Mouse (Mus musculus) MEL (cell line): ENCODE results near the gene Tnfaip3. TPM values are rescaled to one million over a fixed set of nuclear protein-coding genes. Genes with fewer than 3 reads are reported as not detected.

Source experiments
- DNase-seq: peaks from one replicate; pipeline ENCODE4 v3.0.0; 2011; ENCODE audit warnings: low read depth, low spot score
- H3K27ac ChIP-seq: 2 replicates; pipeline ENCODE4 v1.5.1; 2012; ENCODE audit warnings: low read depth, mild to moderate bottlenecking, control low read depth, low read length, moderate library complexity; ENCODE audit not compliant: control insufficient read depth
- H3K27me3 ChIP-seq, 2 experiments: fragments of 150-350 bp in 1 of 2; sonication (generic) in 1 of 2; 2 replicates each; pipeline ENCODE4 v1.6.1; 2012; ENCODE audit warnings: low read length in 2 of 2, mild to moderate bottlenecking in 2 of 2, improper control_type of control experiment in 1 of 2, moderate library complexity in 1 of 2; ENCODE audit not compliant: insufficient read depth in 2 of 2, control insufficient read depth in 1 of 2
- H3K36me3 ChIP-seq, 2 experiments: 2 replicates each; pipeline ENCODE4 v1.6.1; 2012 to 2014; ENCODE audit warnings: low read length in 2 of 2, improper control_type of control experiment in 1 of 2, inconsistent platforms in 1 of 2, mild to moderate bottlenecking in 1 of 2; ENCODE audit not compliant: insufficient read depth in 2 of 2, control insufficient read depth in 1 of 2
- H3K4me1 ChIP-seq, 2 experiments: fragments of 150-350 bp in 1 of 2; sonication (generic) in 1 of 2; 2 replicates each; pipeline ENCODE4 v1.6.1; 2012; ENCODE audit warnings: low read length in 2 of 2, improper control_type of control experiment in 1 of 2, mild to moderate bottlenecking in 1 of 2; ENCODE audit not compliant: insufficient read depth in 2 of 2, control insufficient read depth in 1 of 2
- H3K4me3 ChIP-seq, 2 experiments: fragments of 150-350 bp in 1 of 2; sonication (generic) in 1 of 2; 2 replicates each; pipeline ENCODE4 v1.5.1; 2012; ENCODE audit warnings: low read depth in 2 of 2, low read length in 2 of 2, mild to moderate bottlenecking in 2 of 2, moderate library complexity in 2 of 2, control low read depth in 1 of 2, improper control_type of control experiment in 1 of 2; ENCODE audit not compliant: control insufficient read depth in 1 of 2, insufficient read depth in 1 of 2
- H3K79me2 ChIP-seq: 2 replicates; pipeline ENCODE4 v1.6.1; 2012; ENCODE audit warnings: mild to moderate bottlenecking, low read length, moderate library complexity; ENCODE audit not compliant: control insufficient read depth, poor library complexity, insufficient read depth
- H3K9ac ChIP-seq: 2 replicates; pipeline ENCODE4 v1.6.1; 2012; ENCODE audit warnings: low read depth, mild to moderate bottlenecking, control low read depth, low read length, moderate library complexity; ENCODE audit not compliant: control insufficient read depth, poor library complexity, severe bottlenecking
- H3K9me3 ChIP-seq: fragments of 150-350 bp; sonication (generic); replicated peaks from 2 replicates; pipeline ENCODE4 v1.6.1; 2012; ENCODE audit warnings: mild to moderate bottlenecking, low read length, improper control_type of control experiment, moderate library complexity; ENCODE audit not compliant: insufficient read depth
- BHLHE40 ChIP-seq: IDR thresholded peaks from 2 replicates; pipeline ENCODE4 v1.6.1; 2012; ENCODE audit warnings: low read depth, mild to moderate bottlenecking, inconsistent platforms, low read length, improper control_type of control experiment, borderline replicate concordance
- CHD1 ChIP-seq: IDR thresholded peaks from 2 replicates; pipeline ENCODE4 v1.6.1; 2012; ENCODE audit warnings: low read depth, mild to moderate bottlenecking, inconsistent platforms, low read length, improper control_type of control experiment
- CHD2 ChIP-seq: IDR thresholded peaks from 2 replicates; pipeline ENCODE4 v1.6.1; 2011; ENCODE audit warnings: low read length, improper control_type of control experiment
- CTCF ChIP-seq, 3 experiments: IDR thresholded peaks in 2 of 3; conservative IDR thresholded peaks in 1 of 3; 2 replicates each; pipeline ENCODE4 v1.5.1; 2011 to 2012; ENCODE audit warnings: low read length in 3 of 3, low read depth in 2 of 3, mild to moderate bottlenecking in 2 of 3, improper control_type of control experiment in 1 of 3, inconsistent platforms in 1 of 3, mixed read lengths in 1 of 3, moderate library complexity in 1 of 3; ENCODE audit not compliant: control insufficient read depth in 1 of 3, insufficient read depth in 1 of 3, poor library complexity in 1 of 3, severe bottlenecking in 1 of 3
- E2F4 ChIP-seq: IDR thresholded peaks from 2 replicates; pipeline ENCODE4 v1.6.1; 2011; ENCODE audit warnings: low read depth, low read length, improper control_type of control experiment, borderline replicate concordance
- ELF1 ChIP-seq: IDR thresholded peaks from 2 replicates; pipeline ENCODE4 v1.6.1; 2014; ENCODE audit warnings: low read depth, mild to moderate bottlenecking, inconsistent platforms, low read length, improper control_type of control experiment, moderate library complexity
- EP300 ChIP-seq, 2 experiments: IDR thresholded peaks; 2 replicates each; pipeline ENCODE4 v1.6.1; 2011; ENCODE audit warnings: improper control_type of control experiment in 2 of 2, low read length in 2 of 2, low read depth in 1 of 2, mild to moderate bottlenecking in 1 of 2
- ETS1 ChIP-seq: IDR thresholded peaks from 2 replicates; pipeline ENCODE4 v1.6.1; 2012; ENCODE audit warnings: low read depth, mild to moderate bottlenecking, inconsistent platforms, low read length, improper control_type of control experiment, moderate library complexity
- GABPA ChIP-seq: IDR thresholded peaks from 2 replicates; pipeline ENCODE4 v1.6.1; 2012; ENCODE audit warnings: low read depth, mild to moderate bottlenecking, inconsistent platforms, low read length, improper control_type of control experiment, moderate library complexity
- GATA1 ChIP-seq: IDR thresholded peaks from 2 replicates; pipeline ENCODE4 v1.6.1; 2011; ENCODE audit warnings: low read depth, low read length, improper control_type of control experiment
- HCFC1 ChIP-seq: IDR thresholded peaks from 2 replicates; pipeline ENCODE4 v1.6.1; 2012; ENCODE audit warnings: low read depth, mild to moderate bottlenecking, inconsistent platforms, low read length, improper control_type of control experiment, moderate library complexity
- JUND ChIP-seq: IDR thresholded peaks from 2 replicates; pipeline ENCODE4 v1.6.1; 2011; ENCODE audit warnings: low read depth, mild to moderate bottlenecking, improper control_type of control experiment, low read length
- MAFK ChIP-seq: IDR thresholded peaks from 2 replicates; pipeline ENCODE4 v1.6.1; 2011; ENCODE audit warnings: low read depth, mild to moderate bottlenecking, low read length, improper control_type of control experiment, borderline replicate concordance
- MAX ChIP-seq: IDR thresholded peaks from 2 replicates; pipeline ENCODE4 v1.6.1; 2011; ENCODE audit warnings: low read length, improper control_type of control experiment
- MAZ ChIP-seq: IDR thresholded peaks from 2 replicates; pipeline ENCODE4 v1.6.1; 2012; ENCODE audit warnings: low read depth, mild to moderate bottlenecking, inconsistent platforms, low read length, improper control_type of control experiment
- MEF2A ChIP-seq: IDR thresholded peaks from 2 replicates; pipeline ENCODE4 v1.6.1; 2014; ENCODE audit warnings: low read depth, mild to moderate bottlenecking, inconsistent platforms, low read length, improper control_type of control experiment; ENCODE audit not compliant: poor library complexity, insufficient replicate concordance, severe bottlenecking; ENCODE audit errors: extremely low read depth
- MXI1 ChIP-seq: IDR thresholded peaks from 2 replicates; pipeline ENCODE4 v1.6.1; 2011; ENCODE audit warnings: mild to moderate bottlenecking, low read depth, low read length, improper control_type of control experiment
- MYC ChIP-seq: IDR thresholded peaks from 2 replicates; pipeline ENCODE4 v1.6.1; 2011; ENCODE audit warnings: low read depth, mild to moderate bottlenecking, low read length, improper control_type of control experiment, moderate library complexity
- NELFE ChIP-seq: IDR thresholded peaks from 2 replicates; pipeline ENCODE4 v1.6.1; 2011; ENCODE audit warnings: low read depth, low read length, improper control_type of control experiment
- NRF1 ChIP-seq: IDR thresholded peaks from 2 replicates; pipeline ENCODE4 v1.6.1; 2014; ENCODE audit warnings: low read depth, mild to moderate bottlenecking, inconsistent platforms, low read length, improper control_type of control experiment, moderate library complexity; ENCODE audit not compliant: poor library complexity, insufficient read depth, severe bottlenecking
- POLR2A ChIP-seq, 2 experiments: IDR thresholded peaks; 2 replicates each; pipeline ENCODE4 v1.6.1; 2011 to 2012; ENCODE audit warnings: low read length in 2 of 2, mild to moderate bottlenecking in 2 of 2, control low read depth in 1 of 2, improper control_type of control experiment in 1 of 2, low read depth in 1 of 2, moderate library complexity in 1 of 2; ENCODE audit not compliant: control insufficient read depth in 1 of 2, insufficient read depth in 1 of 2, poor library complexity in 1 of 2
- POLR2AphosphoS2 ChIP-seq: IDR thresholded peaks from 2 replicates; pipeline ENCODE4 v1.6.1; 2011; ENCODE audit warnings: low read length, improper control_type of control experiment
- POLR2AphosphoS5 ChIP-seq: IDR thresholded peaks from 2 replicates; pipeline ENCODE4 v1.6.1; 2012; ENCODE audit warnings: low read depth, borderline replicate concordance, mild to moderate bottlenecking, inconsistent platforms, low read length, moderate library complexity, mixed read lengths
- RAD21 ChIP-seq: IDR thresholded peaks from 2 replicates; pipeline ENCODE4 v1.6.1; 2011; ENCODE audit warnings: mild to moderate bottlenecking, low read depth, low read length, improper control_type of control experiment
- RCOR1 ChIP-seq: IDR thresholded peaks from 2 replicates; pipeline ENCODE4 v1.6.1; 2012; ENCODE audit warnings: low read depth, mild to moderate bottlenecking, inconsistent platforms, low read length, improper control_type of control experiment
- SIN3A ChIP-seq: IDR thresholded peaks from 2 replicates; pipeline ENCODE4 v1.6.1; 2012; ENCODE audit warnings: low read length, improper control_type of control experiment, inconsistent platforms
- SMC3 ChIP-seq: IDR thresholded peaks from 2 replicates; pipeline ENCODE4 v1.6.1; 2011; ENCODE audit warnings: low read depth, low read length, improper control_type of control experiment
- TAL1 ChIP-seq: IDR thresholded peaks from 2 replicates; pipeline ENCODE4 v1.6.1; 2012; ENCODE audit warnings: mild to moderate bottlenecking, inconsistent platforms, low read length, moderate library complexity, mixed read lengths
- TBP ChIP-seq: IDR thresholded peaks from 2 replicates; pipeline ENCODE4 v1.8.0; 2011; ENCODE audit warnings: low read depth, low read length, improper control_type of control experiment
- TCF12 ChIP-seq: IDR thresholded peaks from 2 replicates; pipeline ENCODE4 v1.6.1; 2014; ENCODE audit warnings: low read depth, mild to moderate bottlenecking, inconsistent platforms, low read length, improper control_type of control experiment, moderate library complexity
- UBTF ChIP-seq: IDR thresholded peaks from 2 replicates; pipeline ENCODE4 v1.6.1; 2012; ENCODE audit warnings: low read depth, mild to moderate bottlenecking, inconsistent platforms, low read length, improper control_type of control experiment, moderate library complexity, borderline replicate concordance; ENCODE audit not compliant: insufficient read depth
- USF1 ChIP-seq: IDR thresholded peaks from 2 replicates; pipeline ENCODE4 v1.6.1; 2014; ENCODE audit warnings: low read depth, mild to moderate bottlenecking, inconsistent platforms, low read length, improper control_type of control experiment, moderate library complexity
- USF2 ChIP-seq, 2 experiments: IDR thresholded peaks; 2 replicates each; pipeline ENCODE4 v1.6.1; 2011 to 2012; ENCODE audit warnings: improper control_type of control experiment in 2 of 2, low read length in 2 of 2, borderline replicate concordance in 1 of 2, inconsistent platforms in 1 of 2, low read depth in 1 of 2, mild to moderate bottlenecking in 1 of 2; ENCODE audit not compliant: insufficient read depth in 1 of 2
- ZC3H11A ChIP-seq: IDR thresholded peaks from 2 replicates; pipeline ENCODE4 v1.6.1; 2012; ENCODE audit warnings: low read depth, mild to moderate bottlenecking, inconsistent platforms, low read length, improper control_type of control experiment
- ZKSCAN1 ChIP-seq: IDR thresholded peaks from 2 replicates; pipeline ENCODE4 v1.6.1; 2012; ENCODE audit warnings: low read depth, mild to moderate bottlenecking, inconsistent platforms, low read length, improper control_type of control experiment, moderate library complexity
- polyA plus RNA-seq, 2 experiments: library from polyadenylated mRNA; stranded (reverse) in 1 of 2; unstranded in 1 of 2; fragments of >175 nt in 1 of 2; fragments of >200 nt in 1 of 2; gene quantifications; 2 replicates each; pipeline versions ENCODE4 v1.2.1 to v1.2.4; 2012; ENCODE audit warnings: low replicate concordance in 2 of 2, low read depth in 1 of 2; ENCODE audit not compliant: insufficient read length in 2 of 2, insufficient read depth in 1 of 2, missing spikeins in 1 of 2
- total RNA-seq: library from RNA; depleted of rRNA; stranded (reverse); fragments of 300-350 nt; gene quantifications from 2 replicates; pipeline ENCODE4 v1.2.3, GENCODE M21; 2012; rRNA removed

Tnfaip3 gene
- 0.54 and 0.56 TPM in 2 replicates for total RNA-seq
- under 1 TPM in 1 of 2 experiments, not detected in 1; 0.38 TPM for polyA plus RNA-seq

GRCm38 (mm10) chr10:19015257-19015862 lies at the start of gene Tnfaip3:
TSS of gene Tnfaip3 (minus strand) at chr10:19015657.
- peak within 1 kb of the TSS; percentile 74 to 81 for H3K4me3 ChIP-seq
- DNase-seq, result peak; percentile 96
- peak within 1 kb of the TSS; percentile 5; the same call in 1 of the 2 replicates for H3K27ac ChIP-seq
- peak within 1 kb of the TSS; percentile 72 for H3K9ac ChIP-seq
- peaks cover 2% of the 10 kb centered on the region; the same call in 1 of the 2 replicates for H3K79me2 ChIP-seq
- no peaks in the 10 kb centered on the region for H3K27me3 ChIP-seq
- H3K9me3 ChIP-seq, result no peaks in the 10 kb centered on the region
- peaks cover 0 to 14% of the 10 kb centered on the region in 2 experiments; a peak in 2 of 4 replicates for H3K36me3 ChIP-seq
- H3K4me1 ChIP-seq, result peaks cover 7 to 26% of the 10 kb centered on the region in 2 experiments
- TF ChIP-seq POLR2AphosphoS2 (no peak; the same call in 1 of the 2 replicates), NELFE (peak; percentile 50), TCF12 (peak; percentile 56; the same call in 1 of the 2 replicates), UBTF (0 out of 2 replicates have a peak, but pooled peaks have one; percentile 47), SIN3A (peak; percentile 69; the same call in 1 of the 2 replicates), MAX (peak; percentile 97), HCFC1 (peak; percentile 78), CTCF (IDR thresholded peaks at IDR 0.05 in 2 of 3, conservative IDR thresholded peaks at IDR 0.05 in 1 of 3; ENCODE audit: control insufficient read depth in 1 of 3, insufficient read depth in 1 of 3, low read depth in 2 of 3, low read length in 3 of 3, poor library complexity in 1 of 3, severe bottlenecking in 1 of 3) (peak; percentile 70 to 99 (median 96)), POLR2A (IDR thresholded peaks at IDR 0.05; ENCODE audit: control insufficient read depth in 1 of 2, insufficient read depth in 1 of 2, low read depth in 1 of 2, low read length in 2 of 2, poor library complexity in 1 of 2) (peak in 1 of 2 experiments; percentile 55; a peak in 2 of 4 replicates), E2F4 (no peak), RCOR1 (peak; percentile 36; the same call in 1 of the 2 replicates), TAL1 (no peak), MYC (peak; percentile 70), ZC3H11A (peak; percentile 32), EP300 (IDR thresholded peaks at IDR 0.05; ENCODE audit: low read depth in 1 of 2, low read length in 2 of 2) (peak in 1 of 2 experiments; percentile 51; a peak in 1 of 4 replicates), MAZ (peak; percentile 90), USF1 (peak; percentile 100), USF2 (IDR thresholded peaks at IDR 0.05; ENCODE audit: borderline replicate concordance in 1 of 2, insufficient read depth in 1 of 2, low read depth in 1 of 2, low read length in 2 of 2) (peak; percentile 91 to 96), TBP (peak; percentile 46), GABPA (no peak), RAD21 (peak; percentile 64), GATA1 (no peak), NRF1 (no peak), MEF2A (0 out of 2 replicates have a peak, but pooled peaks have one; percentile 50), SMC3 (peak; percentile 60), ETS1 (peak; percentile 86), MXI1 (peak; percentile 82), ZKSCAN1 (no peak), CHD1 (no peak), MAFK (no peak), BHLHE40 (peak; percentile 92), ELF1 (peak; percentile 37), POLR2AphosphoS5 (no peak), CHD2 (no peak), JUND (peak; percentile 23; the same call in 1 of the 2 replicates)
